28 mouse cellular contexts compared by ENCODE assay signal in the genomic region with DNA sequence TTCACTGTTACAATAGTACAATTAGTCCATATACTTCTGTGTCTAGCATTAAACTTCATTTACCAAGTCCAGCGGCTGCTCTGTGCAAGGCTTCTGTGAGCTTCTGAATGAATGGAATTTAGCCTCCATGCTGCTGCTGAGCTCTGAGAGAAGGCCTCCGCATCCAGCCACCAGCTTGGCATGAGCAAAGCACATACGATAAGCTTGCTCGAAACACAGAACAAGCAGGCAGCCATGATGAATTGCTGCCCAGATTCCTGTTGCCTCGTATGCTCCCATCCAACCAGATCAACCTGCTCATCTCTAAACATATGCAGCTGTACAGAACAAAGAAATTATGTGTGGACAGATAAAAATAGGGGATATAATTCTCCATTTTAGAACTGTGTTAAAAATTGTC.
DNase-seq lines count a peak whose midpoint lies in the region; ATAC-seq and TF ChIP-seq lines count a peak whose summit lies in the region.
"Had no signal": no experiment of that assay in that cellular context is flagged by ENCODE, and none has a peak within 500 bp of the region (broad histone marks: within the 10 kb centered on the region; RNA-seq: fewer than 3 reads in every experiment).

No protein-coding gene starts in this region.

- no peak for DNase-seq in heart, embryonic 10.5 days (ENCODE audit: low spot score)
- DNase-seq in layer of hippocampus, postnatal 14 days (ENCODE audit: low spot score in 2 of 2): peak; percentile 19 to 46
- DNase-seq in layer of hippocampus, adult 2 months (ENCODE audit: low spot score in 2 of 2): no peak
- DNase-seq in right cerebral cortex, postnatal 4 days: peak; percentile 28
- DNase-seq in right cerebral cortex, postnatal 36 days (ENCODE audit: low spot score in 2 of 2): no peak
- peak; percentile 0 for DNase-seq in yolk sac, embryonic 10.5 days (ENCODE audit: low spot score)
- no peak for DNase-seq in embryo, embryonic 10.5 days (ENCODE audit: low spot score)
- DNase-seq: adrenal gland, adult 8-10 months; cerebellum, adult 2 months; cerebellum, postnatal 25 days; gastrocnemius, postnatal 14 days; heart, adult 18-20 months; heart, postnatal 36 days; kidney, adult 9 months; kidney, postnatal 14 days; layer of hippocampus, postnatal 36 days; left cerebral cortex, postnatal 4 days; lung, postnatal 4 days; retina, postnatal 1 day; spleen, adult 18-20 months had no signal

- WGBS in heart, embryonic 16.5 days: 52% methylated on average over 5 of the region's 5 CpGs
- WGBS in heart, embryonic 10.5 days: 82% methylated on average over 5 of the region's 5 CpGs

- H3K27me3 ChIP-seq in heart, embryonic 16.5 days (ENCODE audit: control insufficient read depth, insufficient read depth, low read length): no peaks in the 10 kb centered on the region
- no peaks in the 10 kb centered on the region for H3K27me3 ChIP-seq in heart, embryonic 10.5 days (ENCODE audit: insufficient read depth, poor library complexity, severe bottlenecking)
- H3K27me3 ChIP-seq: heart, embryonic 13.5 days; hindbrain, embryonic 15.5 days; limb, embryonic 15.5 days; midbrain, embryonic 15.5 days; neural tube, embryonic 12.5 days had no signal

- H3K27ac ChIP-seq in heart, embryonic 16.5 days (ENCODE audit: low read length): peak overlapping the region; percentile 32
- H3K27ac ChIP-seq in heart, embryonic 10.5 days: no peak overlapping the region
- no peak overlapping the region for H3K27ac ChIP-seq in layer of hippocampus, adult 2 months
- H3K27ac ChIP-seq: heart, embryonic 13.5 days; hindbrain, embryonic 15.5 days; limb, embryonic 15.5 days; midbrain, embryonic 15.5 days; neural tube, embryonic 12.5 days had no signal

- no peak overlapping the region for H3K4me3 ChIP-seq in heart, embryonic 16.5 days (ENCODE audit: low read length)
- H3K4me3 ChIP-seq in heart, embryonic 10.5 days: no peak overlapping the region
- no peak overlapping the region for H3K4me3 ChIP-seq in layer of hippocampus, adult 2 months
- H3K4me3 ChIP-seq: heart, embryonic 13.5 days; hindbrain, embryonic 15.5 days; limb, embryonic 15.5 days; midbrain, embryonic 15.5 days; neural tube, embryonic 12.5 days had no signal

- H3K36me3 ChIP-seq in heart, embryonic 16.5 days (ENCODE audit: control insufficient read depth, insufficient read depth): no peaks in the 10 kb centered on the region
- no peaks in the 10 kb centered on the region for H3K36me3 ChIP-seq in heart, embryonic 10.5 days
- H3K36me3 ChIP-seq: heart, embryonic 13.5 days; hindbrain, embryonic 15.5 days; limb, embryonic 15.5 days; midbrain, embryonic 15.5 days; neural tube, embryonic 12.5 days had no signal

- ATAC-seq in heart, embryonic 16.5 days (replicated peaks; ENCODE audit: extremely low read depth, insufficient read depth, low FRiP score): no peak
- ATAC-seq: activated CD4-positive, CD25-positive, alpha-beta regulatory T cell, adult 4 months; intestine, embryonic 16.5 days; midbrain, embryonic 15.5 days had no signal

- no peak overlapping the region for H3K4me2 ChIP-seq in heart, embryonic 16.5 days (ENCODE audit: low read depth, low read length)
- H3K4me2 ChIP-seq: heart, embryonic 13.5 days; hindbrain, embryonic 15.5 days; limb, embryonic 15.5 days; midbrain, embryonic 15.5 days; neural tube, embryonic 12.5 days had no signal

- TF ChIP-seq CTCF in layer of hippocampus, adult 2 months (conservative IDR thresholded peaks at IDR 0.05): no peak

- H3K9me3 ChIP-seq in heart, embryonic 16.5 days (replicated peaks; ENCODE audit: control insufficient read depth, low read length): no peaks in the 10 kb centered on the region
- H3K9me3 ChIP-seq in heart, embryonic 10.5 days: no peaks in the 10 kb centered on the region
- H3K9me3 ChIP-seq: heart, embryonic 13.5 days; hindbrain, embryonic 15.5 days; limb, embryonic 15.5 days; midbrain, embryonic 15.5 days; neural tube, embryonic 12.5 days had no signal

- no peak overlapping the region for H3K9ac ChIP-seq in heart, embryonic 16.5 days (ENCODE audit: low read length)
- H3K9ac ChIP-seq: heart, embryonic 13.5 days; hindbrain, embryonic 15.5 days; limb, embryonic 15.5 days; midbrain, embryonic 15.5 days; neural tube, embryonic 12.5 days had no signal

- peaks cover 20% of the 10 kb centered on the region for H3K4me1 ChIP-seq in heart, embryonic 16.5 days (ENCODE audit: control insufficient read depth, insufficient read depth, low read length)
- no peaks in the 10 kb centered on the region; the same call in 1 of the 2 replicates for H3K4me1 ChIP-seq in heart, embryonic 10.5 days
- H3K4me1 ChIP-seq: hindbrain, embryonic 15.5 days; limb, embryonic 15.5 days; midbrain, embryonic 15.5 days; neural tube, embryonic 12.5 days had no signal

Comparison
In these comparisons a context has a peak if more than half of its experiments do, and no peak if none do; other contexts are left out.
1. DNase-seq: peak in layer of hippocampus, postnatal 14 days (2 of 2), right cerebral cortex, postnatal 4 days (single experiment) and yolk sac, embryonic 10.5 days (single experiment); none in heart, embryonic 10.5 days (single experiment), layer of hippocampus, adult 2 months (0 of 2), right cerebral cortex, postnatal 36 days (0 of 2) and embryo, embryonic 10.5 days (single experiment).